Mouse (Mus musculus): ENCODE measurements at regions not wholly inside any gene's neighbourhood (a gene's known extent, or its start where the extent isn't known, plus 50 kb on each side); places are given as distances from the start of the nearest gene placed in this dataset.
"Not testable (repeated sequence)": the region's sequence is repeated elsewhere in the genome, so short reads cannot be mapped to it uniquely, and the experiment has no call there.

GRCm38 (mm10) chr8:34305542-34306485, 194.3 kb upstream of the Gm10131 start:
- DNase-seq (ENCODE audit: low spot score in 2 of 2): no peak

- DNase-seq (ENCODE audit: low spot score in 2 of 2): no peak
Observed at GRCm38 (mm10) chr8:34303815-34304214, 192.3 kb upstream of the Gm10131 start.

- peak in 1 of 2 experiments; percentile 69 for DNase-seq (ENCODE audit: low spot score in 2 of 2)
Observed at GRCm38 (mm10) chr8:34300331-34300903, 188.9 kb upstream of the Gm10131 start.

GRCm38 (mm10) chr8:34294721-34295120, 183.2 kb upstream of the Gm10131 start:
- DNase-seq (ENCODE audit: low spot score in 2 of 2): no peak

- no peak for DNase-seq (ENCODE audit: low spot score in 2 of 2)
Observed at GRCm38 (mm10) chr8:34290670-34291069, 179.1 kb upstream of the Gm10131 start.

GRCm38 (mm10) chr8:34287801-34288200, 176.3 kb upstream of the Gm10131 start:
- DNase-seq (ENCODE audit: low spot score in 2 of 2): peak in 1 of 2 experiments; percentile 48

- no peak for DNase-seq (ENCODE audit: low spot score in 2 of 2)
Observed at GRCm38 (mm10) chr8:34284576-34284975, 173.0 kb upstream of the Gm10131 start.

- DNase-seq (ENCODE audit: low spot score in 2 of 2): no peak
Observed at GRCm38 (mm10) chr8:34280433-34280832, 168.9 kb upstream of the Gm10131 start.

- peak in 1 of 2 experiments; percentile 17 for DNase-seq (ENCODE audit: low spot score in 2 of 2)
Observed at GRCm38 (mm10) chr8:34275977-34276660, 164.6 kb upstream of the Gm10131 start.

- not testable (repeated sequence) for DNase-seq (ENCODE audit: low spot score in 2 of 2)
Observed at GRCm38 (mm10) chr8:34274796-34275195, 163.3 kb upstream of the Gm10131 start.

- DNase-seq (ENCODE audit: low spot score in 2 of 2): no peak
Observed at GRCm38 (mm10) chr8:34274171-34274570, 162.6 kb upstream of the Gm10131 start.

- DNase-seq (ENCODE audit: low spot score in 2 of 2): no peak
Observed at GRCm38 (mm10) chr8:34269848-34270247, 158.3 kb upstream of the Gm10131 start.

GRCm38 (mm10) chr8:34268806-34269520, 157.4 kb upstream of the Gm10131 start:
- DNase-seq (ENCODE audit: low spot score in 2 of 2): no peak

- no peak for DNase-seq (ENCODE audit: low spot score in 2 of 2)
Observed at GRCm38 (mm10) chr8:34254978-34255377, 143.4 kb upstream of the Gm10131 start.

GRCm38 (mm10) chr8:34251934-34252333, 140.4 kb upstream of the Gm10131 start:
- no peak for DNase-seq (ENCODE audit: low spot score in 2 of 2)

GRCm38 (mm10) chr8:34239346-34239900, 127.9 kb upstream of the Gm10131 start:
- DNase-seq (ENCODE audit: low spot score in 2 of 2): no peak

- DNase-seq (ENCODE audit: low spot score in 2 of 2): no peak
Observed at GRCm38 (mm10) chr8:34233705-34234104, 122.2 kb upstream of the Gm10131 start.

GRCm38 (mm10) chr8:34229477-34229876, 117.9 kb upstream of the Gm10131 start:
- no peak for DNase-seq (ENCODE audit: low spot score in 2 of 2)

- DNase-seq (ENCODE audit: low spot score in 2 of 2): peak in 1 of 2 experiments; percentile 6
Observed at GRCm38 (mm10) chr8:34225011-34225890, 113.7 kb upstream of the Gm10131 start.

GRCm38 (mm10) chr8:34222187-34222586, 110.7 kb upstream of the Gm10131 start:
- DNase-seq (ENCODE audit: low spot score in 2 of 2): no peak

Data from urinary bladder, adult 18-20 months (tissue).